Mouse (Mus musculus) lung, adult 2 months (tissue): ENCODE data around the gene Wfdc5. TPM values are rescaled to one million over a fixed set of nuclear protein-coding genes. Genes with fewer than 3 reads are reported as not detected.
A peak's percentile ranks its signal among the peaks of the same experiment; 100 is the strongest.

ENCODE experiments used
- DNase-seq: peaks from one replicate; pipeline ENCODE4 v3.0.0; 2022
- H3K4me1 ChIP-seq: fragments of 200-500 bp; 2 replicates; pipeline ENCODE4 v1.6.1; 2011; ENCODE audit warnings: low read length; ENCODE audit not compliant: control insufficient read depth, insufficient read depth
- H3K4me3 ChIP-seq: fragments of 200-500 bp; replicated peaks from 2 replicates; pipeline ENCODE3; 2011; ENCODE audit warnings: low read depth, mild to moderate bottlenecking, control low read depth, low read length; ENCODE audit errors: extremely low read depth
- CTCF ChIP-seq: fragments of 200-500 bp; IDR thresholded peaks from 2 replicates; pipeline ENCODE4 v1.5.1; 2011; ENCODE audit warnings: mild to moderate bottlenecking, low read length, control low read depth; ENCODE audit not compliant: insufficient read depth
- POLR2A ChIP-seq: fragments of 200-500 bp; IDR thresholded peaks from 2 replicates; pipeline ENCODE4 v1.6.1; 2011; ENCODE audit warnings: low read depth, mild to moderate bottlenecking, control low read depth, low read length, borderline replicate concordance; ENCODE audit errors: extremely low read depth
- WGBS: fragments of 180-500 bp; shearing (Covaris S2); methylation state at CpG from one replicate; pipeline ENCODE4 v1.1.7; 2018; 5-methylcytosine and 5-hydroxymethylcytosine counted together
- polyA plus RNA-seq: library from polyadenylated mRNA; depleted of rRNA; stranded (reverse); fragments of >200 nt; gene quantifications from 2 replicates; pipeline ENCODE4 v1.2.3, GENCODE M21; 2012

The Wfdc5 gene
- polyA plus RNA-seq, 1 experiment = 16.2 TPM

GRCm38 (mm10) chr2:164195971-164196699 is 13.6 kb upstream of the Wfdc5 start:
- no peak for DNase-seq
- H3K4me1 ChIP-seq = no peaks in the 10 kb centered on the region; the same call in 1 of the 2 replicates
- 87% methylated on average over 5 of the region's 5 CpGs for WGBS
- H3K4me3 ChIP-seq = no peak overlapping the region
- TF ChIP-seq POLR2A = no peak
- TF ChIP-seq CTCF = no peak

- DNase-seq = no peak
- Histone ChIP-seq H3K4me3 (no peak overlapping the region), H3K4me1 (no peaks in the 10 kb centered on the region; the same call in 1 of the 2 replicates)
- TF ChIP-seq CTCF (no peak), POLR2A (no peak)
- WGBS = 68% methylated on average over 5 of the region's 5 CpGs
Measured at GRCm38 (mm10) chr2:164194959-164195630, 12.6 kb upstream of the Wfdc5 start.

- no peak for DNase-seq
- TF ChIP-seq CTCF (no peak), POLR2A (no peak)
Measured at GRCm38 (mm10) chr2:164192279-164192678, 9.7 kb upstream of the Wfdc5 start.

GRCm38 (mm10) chr2:164190576-164190975 is 8.0 kb upstream of the Wfdc5 start, which contains the start of gene Wfdc12:
Gene Wfdc12 (minus strand): TSS chr2:164190608.
- no peak within 1 kb of the TSS for H3K4me3 ChIP-seq
- no peak for DNase-seq
- no peak for TF ChIP-seq CTCF
- no peak for TF ChIP-seq POLR2A
- H3K4me1 ChIP-seq = no peaks in the 10 kb centered on the region; the same call in 1 of the 2 replicates
- 64% methylated on average over 6 of the region's 6 CpGs for WGBS

More at GRCm38 (mm10) chr2:164192279-164192678, 9.7 kb upstream of the Wfdc5 start:
- Histone ChIP-seq H3K4me3 (no peak overlapping the region), H3K4me1 (no peaks in the 10 kb centered on the region; the same call in 1 of the 2 replicates)

- TF ChIP-seq POLR2A = no peak
- TF ChIP-seq CTCF = peak; percentile 66
- Histone ChIP-seq H3K4me3 (no peak overlapping the region), H3K4me1 (no peaks in the 10 kb centered on the region; the same call in 1 of the 2 replicates)
- DNase-seq = no peak
- WGBS = 27% methylated on average over 5 of the region's 5 CpGs
Measured at GRCm38 (mm10) chr2:164188722-164189121, 6.2 kb upstream of the Wfdc5 start.

- 47% methylated on average over 9 of the region's 9 CpGs for WGBS
- DNase-seq = no peak
- no peak overlapping the region for H3K4me3 ChIP-seq
- no peak for TF ChIP-seq POLR2A
- TF ChIP-seq CTCF = no peak
- H3K4me1 ChIP-seq = no peaks in the 10 kb centered on the region; the same call in 1 of the 2 replicates
Measured at GRCm38 (mm10) chr2:164184145-164184719, 1.7 kb upstream of the Wfdc5 start.

GRCm38 (mm10) chr2:164183340-164183739 is 798 bp upstream of the Wfdc5 start:
- H3K4me3 ChIP-seq = no peak overlapping the region
- no peaks in the 10 kb centered on the region; the same call in 1 of the 2 replicates for H3K4me1 ChIP-seq
- no peak for TF ChIP-seq CTCF
- no peak for TF ChIP-seq POLR2A
- WGBS = 78% methylated on average over 9 of the region's 9 CpGs
- DNase-seq = no peak

GRCm38 (mm10) chr2:164180770-164181169 is 1.8 kb downstream of the Wfdc5 start:
- Histone ChIP-seq H3K4me1 (no peaks in the 10 kb centered on the region; the same call in 1 of the 2 replicates), H3K4me3 (no peak overlapping the region)
- no peak for DNase-seq
- no peak for TF ChIP-seq CTCF
- TF ChIP-seq POLR2A = no peak
- WGBS = 59% methylated on average over 4 of the region's 4 CpGs

GRCm38 (mm10) chr2:164180124-164180523 is 2.4 kb downstream of the Wfdc5 start:
- 37% methylated on average over 3 of the region's 3 CpGs for WGBS
- peak; percentile 36 for DNase-seq
- Histone ChIP-seq H3K4me3 (no peak overlapping the region), H3K4me1 (no peaks in the 10 kb centered on the region; the same call in 1 of the 2 replicates)
- TF ChIP-seq CTCF (peak; percentile 40), POLR2A (no peak)
